Mouse (Mus musculus) spleen, postnatal 0 days (tissue): ENCODE results near the gene Vmn1r116. TPM values are rescaled to one million over a fixed set of nuclear protein-coding genes. Genes with fewer than 3 reads are reported as not detected.

Experiments
- polyA plus RNA-seq: library from polyadenylated mRNA; unstranded; fragments of >200 nt; fragmentation: Nextera tagmentation; extraction: Ambion mirVana; gene quantifications from 2 replicates; pipeline ENCODE4 v1.2.1, GENCODE M21; 2015

The Vmn1r116 gene
- not detected in 2 replicates for polyA plus RNA-seq

DNA sequence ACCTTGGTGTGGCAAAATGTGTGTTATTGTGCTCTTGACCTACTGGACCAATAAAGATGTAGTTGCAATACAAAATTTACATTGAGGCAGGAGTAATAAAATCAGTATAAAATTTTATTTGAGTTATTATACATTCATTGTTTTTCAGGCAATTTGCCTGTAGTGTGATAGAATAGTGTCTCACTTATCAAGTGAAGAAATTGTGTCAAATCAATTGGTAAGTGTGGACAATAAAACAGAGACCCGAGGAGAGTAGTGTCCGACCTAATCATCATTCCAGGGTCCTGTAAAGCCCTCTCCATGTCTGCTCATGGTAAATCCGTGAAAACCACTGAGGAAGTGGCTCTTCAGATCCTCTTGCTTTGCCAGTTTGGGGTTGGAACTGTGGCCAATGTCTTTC is at the start of gene Vmn1r116:
Gene Vmn1r116 (plus strand): TSS at position 301 of the 400 bp plus-strand sequence.

DNA sequence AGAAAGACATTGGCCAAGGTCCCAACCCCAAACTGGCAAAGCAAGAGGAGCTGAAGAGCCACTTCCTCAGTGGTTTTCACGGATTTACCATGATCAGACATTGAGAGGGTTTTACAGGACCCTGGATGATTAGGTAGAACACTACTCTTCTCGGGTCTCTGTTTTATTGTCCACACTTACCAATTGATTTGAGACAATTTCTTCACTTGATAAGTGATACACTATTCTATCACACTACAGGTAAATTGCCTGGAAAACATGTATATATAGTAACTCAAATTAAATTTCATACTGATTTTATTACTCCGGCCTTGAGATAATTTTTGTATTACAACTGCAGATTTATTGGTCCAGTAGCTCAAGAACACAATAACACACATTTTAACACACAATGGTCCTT is 27.2 kb upstream of the Vmn1r116 start, which contains the start of gene Vmn1r115:
Gene Vmn1r115 (minus strand): TSS at position 101 of the 400 bp plus-strand sequence.

DNA sequence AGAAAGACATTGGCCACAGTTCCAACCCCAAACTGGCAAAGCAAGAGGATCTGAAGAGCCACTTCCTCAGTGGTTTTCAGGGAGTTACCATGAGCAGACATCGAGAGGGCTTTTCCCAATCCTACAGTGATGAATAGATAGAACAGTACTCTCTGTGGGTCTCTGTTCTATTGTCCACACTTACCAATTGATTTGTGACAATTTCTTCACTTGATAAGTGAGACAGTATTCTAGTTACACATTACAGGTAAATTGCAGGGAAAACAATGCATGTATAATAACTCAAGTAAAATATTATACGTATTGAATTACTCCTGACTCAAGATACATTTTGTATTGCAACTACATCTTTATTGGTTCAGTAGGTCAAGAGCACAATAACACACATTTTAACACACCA is 12.0 kb downstream of the Vmn1r116 start, which contains the start of gene Vmn1r117:
Gene Vmn1r117 (minus strand): TSS at position 101 of the 400 bp plus-strand sequence.

DNA sequence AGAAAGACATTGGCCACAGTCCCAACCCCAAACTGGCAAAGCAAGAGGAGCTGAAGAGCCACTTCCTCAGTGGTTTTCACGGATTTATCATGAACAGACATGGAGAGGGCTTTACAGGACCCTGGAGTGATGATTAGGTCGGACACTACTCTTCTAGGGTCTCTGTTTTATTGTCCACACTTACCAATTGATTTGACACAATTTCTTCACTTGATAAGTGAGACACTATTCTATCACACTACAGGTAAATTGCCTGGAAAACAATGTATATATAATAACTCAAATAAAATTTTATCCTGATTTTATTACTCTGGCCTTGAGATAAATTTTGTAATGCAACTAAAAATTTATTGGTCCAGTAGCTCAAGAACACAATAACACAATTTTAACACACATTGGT is 40.2 kb downstream of the Vmn1r116 start, which contains the start of gene Vmn1r118:
Gene Vmn1r118 (minus strand): TSS at position 101 of the 400 bp plus-strand sequence.

Other genes starting within 250 kb of the Vmn1r116 start
- not detected in 2 replicates for gene Vmn1r107, start 203.3 kb upstream of the Vmn1r116 start, polyA plus RNA-seq
- not detected in 2 replicates for gene Vmn1r111, start 169.0 kb upstream of the Vmn1r116 start, polyA plus RNA-seq
- not detected in 2 replicates for gene Gm10668, start 141.6 kb upstream of the Vmn1r116 start, polyA plus RNA-seq
- not detected in 2 replicates for gene Vmn1r112, start 101.1 kb upstream of the Vmn1r116 start, polyA plus RNA-seq
- gene Vmn1r113, start 85.0 kb upstream of the Vmn1r116 start, polyA plus RNA-seq: not detected in 2 replicates
- not detected in 2 replicates for gene Vmn1r114, start 60.1 kb upstream of the Vmn1r116 start, polyA plus RNA-seq
- gene Vmn1r115, start 27.3 kb upstream of the Vmn1r116 start, polyA plus RNA-seq: not detected in 2 replicates
- not detected in 2 replicates for gene Vmn1r117, start 11.9 kb downstream of the Vmn1r116 start, polyA plus RNA-seq
- gene Vmn1r118, start 40.1 kb downstream of the Vmn1r116 start, polyA plus RNA-seq: not detected in 2 replicates
- gene Vmn1r119, start 140.2 kb downstream of the Vmn1r116 start, polyA plus RNA-seq: not detected in 2 replicates
- not detected in 2 replicates for gene Vmn1r120, start 181.5 kb downstream of the Vmn1r116 start, polyA plus RNA-seq
- not detected in 2 replicates for gene Vmn1r121, start 226.3 kb downstream of the Vmn1r116 start, polyA plus RNA-seq